Mouse (Mus musculus) brain, embryonic 14.5 days (tissue): ENCODE measurements around the gene Tenm4.

Source experiments
- CTCF ChIP-seq: fragments of 200-500 bp; IDR thresholded peaks from 2 replicates; pipeline ENCODE4 v1.5.1; 2012; ENCODE audit warnings: inconsistent platforms, mild to moderate bottlenecking, moderate library complexity, borderline replicate concordance; ENCODE audit not compliant: insufficient read depth, insufficient read length; ENCODE audit errors: extremely low read depth
- POLR2A ChIP-seq: fragments of 200-500 bp; IDR thresholded peaks from 2 replicates; pipeline ENCODE4 v1.6.1; 2012; ENCODE audit warnings: mild to moderate bottlenecking, inconsistent platforms, borderline replicate concordance; ENCODE audit not compliant: poor library complexity, insufficient read depth, insufficient read length, severe bottlenecking; ENCODE audit errors: extremely low read depth

- no peak for TF ChIP-seq POLR2A
- TF ChIP-seq CTCF, result no peak
These were observed 361.1 kb downstream of the Tenm4 start for GRCm38 (mm10) chr7:96531954-96532737.
